Mouse (Mus musculus) G1E (cell line): ENCODE measurements around the gene 1700012B09Rik.

ENCODE experiments used
- CTCF ChIP-seq: IDR thresholded peaks from 2 replicates; pipeline ENCODE4 v1.5.1; 2012; ENCODE audit warnings: low read depth, low read length, inconsistent platforms, mixed read lengths
- GATA1 ChIP-seq: IDR thresholded peaks from 2 replicates; pipeline ENCODE4 v1.6.1; 2012; ENCODE audit warnings: borderline replicate concordance, low read length, inconsistent platforms, mixed read lengths
- GATA2 ChIP-seq: IDR thresholded peaks from 2 replicates; pipeline ENCODE4 v1.6.1; 2012; ENCODE audit warnings: low read depth, low read length, inconsistent platforms, borderline replicate concordance
- TAL1 ChIP-seq: conservative IDR thresholded peaks from 2 replicates; pipeline ENCODE4 v1.6.1; 2012; ENCODE audit warnings: low read depth, low read length, inconsistent platforms, mixed read lengths

DNA sequence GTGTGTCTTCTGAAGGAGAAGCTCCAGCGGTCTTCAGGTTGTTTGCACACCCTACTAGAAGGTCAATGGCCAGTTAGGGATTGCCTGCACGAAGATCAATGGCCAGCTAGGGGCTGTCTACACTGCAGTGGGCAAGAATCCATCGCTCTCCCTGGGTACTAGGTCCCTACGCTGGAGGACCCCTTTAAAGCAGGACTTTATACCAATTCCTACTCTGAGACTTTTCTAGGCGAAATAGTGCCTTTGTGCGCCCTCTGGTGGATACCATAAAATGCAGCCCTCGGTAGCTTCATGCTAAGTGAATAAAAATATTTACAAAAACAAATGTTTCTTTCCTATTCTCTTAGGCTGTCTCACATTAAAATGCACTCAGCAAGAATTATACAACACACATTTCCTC, 6.1 kb downstream of the 1700012B09Rik start:
- TF ChIP-seq GATA1 = no peak
- 0 out of 2 replicates have a peak, but pooled peaks have one; percentile 38 for TF ChIP-seq CTCF
- TF ChIP-seq GATA2 = no peak
- no peak for TF ChIP-seq TAL1
